Mouse (Mus musculus) Muller cell, postnatal 12 days (primary cell): Measurements from ENCODE around the gene Kdm4a.
A peak's percentile ranks its signal among the peaks of the same experiment; 100 is the strongest.

Experiments used
- DNase-seq: peaks from one replicate; pipeline ENCODE4 v3.0.0-alpha.2; 2015; ENCODE audit errors: inconsistent ontology term

Kdm4a gene

GRCm38 (mm10) chr4:118116098-118116497 is 63.7 kb downstream of the Kdm4a start:
- no peak for DNase-seq

DNA sequence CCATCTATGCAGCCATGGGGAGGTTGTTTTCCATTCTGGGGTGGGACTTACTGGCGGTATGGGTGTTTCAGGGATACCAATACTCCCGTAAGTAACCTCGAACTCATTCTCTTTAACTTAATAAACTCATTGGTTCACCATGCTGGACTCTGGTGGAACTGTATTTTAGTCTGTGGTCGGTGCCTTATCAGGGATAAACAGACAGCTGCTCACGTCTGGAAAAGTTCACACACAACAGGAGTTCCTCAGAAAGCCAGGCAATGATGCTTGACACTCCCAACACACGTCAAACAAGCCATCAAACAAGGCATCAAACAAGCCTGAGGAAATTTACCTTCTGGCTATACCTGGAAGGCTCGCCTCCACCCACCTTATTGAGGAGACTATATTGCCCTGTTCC is 64.7 kb downstream of the Kdm4a start:
- DNase-seq = no peak

GRCm38 (mm10) chr4:118112601-118113000 is 67.2 kb downstream of the Kdm4a start:
- no peak for DNase-seq

GRCm38 (mm10) chr4:118109649-118110048 is 70.2 kb downstream of the Kdm4a start:
- DNase-seq = no peak

DNA sequence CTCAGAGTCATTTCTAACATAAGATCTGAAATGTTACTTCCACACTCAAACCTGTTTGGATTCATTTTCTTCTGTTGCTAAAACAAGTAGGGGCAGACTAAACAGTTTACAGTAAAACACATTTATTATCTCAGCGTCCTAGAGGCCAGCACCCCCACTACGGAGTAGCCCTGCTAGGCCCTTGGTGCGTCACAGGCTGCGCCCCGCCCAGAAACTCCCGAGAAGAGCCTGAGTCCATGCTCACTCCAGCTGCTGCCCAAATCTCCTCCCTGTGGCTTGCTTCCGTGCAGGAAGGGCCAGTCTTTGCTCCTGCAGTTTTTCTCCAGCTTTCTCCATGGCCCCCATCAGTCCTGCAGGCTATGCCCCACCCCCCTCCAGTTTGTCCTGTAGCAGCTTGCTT is 71.1 kb downstream of the Kdm4a start:
- DNase-seq = no peak

DNA sequence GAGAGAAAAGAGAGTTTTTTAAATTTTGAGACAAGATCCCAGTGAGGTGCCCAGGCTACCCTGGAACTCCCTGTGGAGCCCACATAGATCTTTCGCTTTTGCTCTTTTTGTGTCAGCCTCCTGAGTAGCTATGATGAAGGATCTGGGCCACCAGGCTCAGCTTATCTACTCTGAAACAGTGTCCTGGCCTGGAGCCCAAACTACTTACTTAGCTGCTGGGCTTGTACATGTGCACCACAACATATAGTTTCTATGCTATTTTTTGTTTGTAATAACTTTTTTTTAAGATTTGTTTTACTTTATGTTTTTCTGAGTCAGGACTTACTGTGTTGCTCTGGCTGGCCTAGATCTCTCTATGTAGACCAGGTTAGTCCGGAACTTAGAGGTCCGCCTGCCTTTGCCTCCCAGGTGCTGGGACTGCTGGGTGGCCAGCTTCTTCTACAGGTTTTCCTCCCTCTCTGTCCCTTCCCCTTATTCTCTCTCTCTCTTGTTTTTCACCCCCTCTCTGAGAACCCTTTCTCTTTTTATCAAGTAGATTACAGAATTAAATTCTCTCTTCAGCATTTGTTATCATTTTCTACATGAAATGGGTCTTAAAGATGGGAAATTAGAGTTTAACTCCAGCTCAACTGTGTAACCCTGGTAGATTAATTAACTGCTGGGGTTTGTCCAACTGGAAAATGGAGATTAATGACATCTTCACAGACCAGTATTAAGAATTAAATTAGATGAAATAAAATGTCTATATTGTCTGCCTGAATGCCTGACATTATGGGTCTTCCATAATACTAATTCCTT is 74.4 kb downstream of the Kdm4a start:
- DNase-seq = no peak

DNA sequence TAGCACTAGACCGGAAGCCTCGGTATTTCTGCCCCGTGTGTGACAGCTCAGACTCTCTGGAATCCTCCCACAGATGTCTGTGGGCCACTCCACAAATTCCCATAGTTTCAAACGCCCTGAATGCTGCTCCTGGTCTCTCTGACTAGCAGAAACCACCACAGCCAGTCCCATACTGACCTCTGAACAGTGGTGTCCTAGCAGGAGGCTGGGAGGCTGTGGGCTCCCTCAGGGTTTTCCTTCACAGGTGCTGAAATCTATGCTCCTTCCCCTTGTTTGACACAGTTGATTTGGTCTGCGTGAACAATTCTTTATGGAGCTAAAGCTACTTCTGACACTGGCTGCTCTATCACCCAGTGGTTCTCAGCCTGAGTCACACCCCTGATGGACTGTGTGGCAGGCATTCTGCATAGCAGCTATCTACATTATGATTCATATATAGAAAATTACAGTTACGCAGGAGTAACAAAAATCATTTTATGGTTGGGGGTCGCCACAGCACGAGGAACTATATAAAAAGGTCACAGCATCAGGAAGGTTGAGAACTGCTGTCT is 76.5 kb downstream of the Kdm4a start:
- peak; percentile 81 for DNase-seq

GRCm38 (mm10) chr4:118101497-118101896 is 78.3 kb downstream of the Kdm4a start:
- DNase-seq = no peak

DNA sequence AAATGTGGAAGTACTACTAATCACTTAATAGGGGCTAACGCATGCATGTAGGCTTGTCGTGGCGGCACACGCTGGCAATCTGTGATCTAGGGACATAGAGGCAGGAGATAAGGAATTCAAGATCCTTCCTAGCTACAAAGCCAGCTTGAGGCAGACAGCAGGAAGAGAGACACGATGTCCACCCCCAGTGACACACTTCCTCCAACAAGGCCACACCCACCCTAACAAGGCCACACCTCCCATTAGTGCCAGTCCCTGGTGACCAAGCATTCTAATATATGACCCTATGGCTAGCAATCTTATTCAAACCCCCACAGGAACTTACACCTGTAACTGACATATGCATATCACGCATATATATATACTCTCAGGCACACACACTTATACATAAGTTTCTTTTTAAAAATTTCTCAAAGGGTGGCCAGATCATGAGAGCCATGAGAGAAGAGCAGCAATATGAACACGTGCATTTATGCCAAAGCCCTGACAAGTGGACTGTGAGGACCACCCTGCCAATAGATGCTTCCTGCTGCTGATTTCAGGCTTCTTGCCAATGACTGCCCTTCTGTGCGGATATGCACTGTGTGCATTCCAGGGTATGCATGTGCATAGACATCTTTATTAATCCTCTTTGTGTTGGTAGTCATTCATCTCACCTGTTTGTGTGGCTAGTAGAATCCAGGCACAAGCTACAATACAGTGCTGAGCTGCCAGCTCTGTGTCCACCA is 80.0 kb downstream of the Kdm4a start:
- no peak for DNase-seq

- no peak for DNase-seq
Measured at GRCm38 (mm10) chr4:118098571-118098970, 81.3 kb downstream of the Kdm4a start.

- no peak for DNase-seq
Measured at GRCm38 (mm10) chr4:118096069-118096468, 83.8 kb downstream of the Kdm4a start.

DNA sequence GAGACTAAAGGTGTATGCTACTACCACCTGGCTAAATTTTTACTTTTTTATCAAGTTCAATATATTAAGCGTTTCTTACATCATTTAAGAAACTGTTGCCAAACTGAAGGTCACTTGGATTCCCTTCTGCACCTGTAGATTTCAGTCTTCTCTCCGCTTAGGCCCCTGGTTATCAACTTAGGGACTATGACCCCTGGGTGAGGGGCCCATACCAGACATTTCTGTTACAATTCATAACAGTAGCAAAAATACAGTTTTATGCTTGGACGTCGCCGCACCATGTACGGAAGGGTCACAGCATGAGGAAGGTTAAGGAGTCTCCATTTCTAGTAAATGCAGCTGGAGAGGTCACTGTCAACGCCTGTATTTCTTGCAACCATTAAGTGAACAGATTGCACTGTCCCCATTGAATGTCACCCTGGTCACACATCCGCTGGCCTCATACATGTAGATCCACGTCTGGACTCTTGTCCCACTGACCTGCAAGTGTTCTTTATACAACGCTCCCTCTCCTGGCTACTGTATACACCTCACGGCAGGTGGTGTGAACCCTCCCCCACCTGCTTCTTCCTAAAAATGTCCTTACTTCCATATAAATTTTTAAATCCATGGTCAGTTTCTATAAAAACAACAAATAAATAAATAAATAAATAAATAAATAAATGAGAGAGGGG is 86.9 kb downstream of the Kdm4a start:
- no peak for DNase-seq

DNA sequence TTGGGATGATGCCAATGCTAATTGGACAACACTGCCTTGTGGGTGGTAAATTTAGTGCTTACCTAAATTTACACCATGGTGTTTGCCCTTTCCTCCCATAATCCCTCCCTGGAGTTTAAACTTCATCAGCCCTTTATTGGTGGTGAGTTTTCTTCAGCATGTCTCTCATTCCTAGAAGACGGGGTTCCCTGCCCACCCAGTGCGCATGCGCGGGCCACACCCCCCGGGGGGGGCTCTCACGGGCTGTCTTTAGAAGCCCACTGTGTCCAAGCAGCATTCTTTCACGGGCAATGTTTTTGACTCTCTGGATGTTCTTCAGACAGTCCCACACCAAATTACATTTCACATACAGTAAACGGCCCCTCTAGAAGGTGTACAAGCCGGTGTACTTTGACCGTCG is 89.4 kb downstream of the Kdm4a start:
- no peak for DNase-seq

GRCm38 (mm10) chr4:118089939-118090338 is 89.9 kb downstream of the Kdm4a start:
- peak; percentile 19 for DNase-seq

GRCm38 (mm10) chr4:118088771-118089170 is 91.1 kb downstream of the Kdm4a start:
- no peak for DNase-seq
